Mouse (Mus musculus) liver, adult 2 months (tissue): ENCODE measurements around the gene Zfp949. TPM values are rescaled to one million over a fixed set of nuclear protein-coding genes. Genes with fewer than 3 reads are reported as not detected.
"Not testable (repeated sequence)": the region's sequence is repeated elsewhere in the genome, so short reads cannot be mapped to it uniquely, and the experiment has no call there.

Experiments
- DNase-seq: peaks from one replicate; pipeline ENCODE4 v3.0.0-alpha.2; 2011; ENCODE audit warnings: low read depth, low spot score; ENCODE audit errors: extremely low read depth
- H3K27ac ChIP-seq: fragments of 200-500 bp; replicated peaks from 2 replicates; pipeline ENCODE4 v1.5.1; 2012; ENCODE audit warnings: low read depth, mild to moderate bottlenecking, control low read depth, inconsistent platforms, low read length; ENCODE audit not compliant: insufficient read depth
- H3K27me3 ChIP-seq: fragments of 200-500 bp; 2 replicates; pipeline ENCODE4 v1.6.1; 2012; ENCODE audit warnings: mild to moderate bottlenecking, moderate library complexity, low read length, inconsistent platforms; ENCODE audit not compliant: control insufficient read depth, insufficient read depth
- H3K36me3 ChIP-seq: fragments of 200-500 bp; 2 replicates; pipeline ENCODE4 v1.6.1; 2012; ENCODE audit warnings: low read length, inconsistent platforms; ENCODE audit not compliant: control insufficient read depth, insufficient read depth
- H3K4me1 ChIP-seq: fragments of 200-500 bp; 2 replicates; pipeline ENCODE4 v1.6.1; 2011; ENCODE audit warnings: low read length; ENCODE audit not compliant: control insufficient read depth, insufficient read depth
- H3K4me3 ChIP-seq: fragments of 200-500 bp; 2 replicates; pipeline ENCODE4 v1.5.1; 2011; ENCODE audit warnings: low read depth, mild to moderate bottlenecking, control low read depth, low read length, moderate library complexity; ENCODE audit not compliant: insufficient read depth
- H3K79me2 ChIP-seq: fragments of 200-500 bp; 2 replicates; pipeline ENCODE4 v1.6.1; 2012; ENCODE audit warnings: inconsistent platforms, mild to moderate bottlenecking, low read length, moderate library complexity; ENCODE audit not compliant: control insufficient read depth, insufficient read depth
- H3K9ac ChIP-seq: fragments of 200-500 bp; 2 replicates; pipeline ENCODE4 v1.6.1; 2012; ENCODE audit warnings: low read depth, mild to moderate bottlenecking, control low read depth, inconsistent platforms, low read length
- CTCF ChIP-seq: fragments of 200-500 bp; IDR thresholded peaks from 2 replicates; pipeline ENCODE4 v1.5.1; 2011; ENCODE audit warnings: low read depth, low read length, control low read depth
- POLR2A ChIP-seq: fragments of 200-500 bp; IDR thresholded peaks from 2 replicates; pipeline ENCODE4 v1.6.1; 2011; ENCODE audit warnings: low read length, control low read depth; ENCODE audit not compliant: insufficient read depth; ENCODE audit errors: extremely low read depth
- WGBS: fragments of 180-500 bp; shearing (Covaris S2); methylation state at CpG from one replicate; pipeline ENCODE4 v1.1.7; 2018; 5-methylcytosine and 5-hydroxymethylcytosine counted together
- polyA plus RNA-seq: library from polyadenylated mRNA; depleted of rRNA; stranded (reverse); fragments of >200 nt; gene quantifications from 2 replicates; pipeline ENCODE4 v1.2.3, GENCODE M21; 2012
- total RNA-seq: library from RNA; depleted of rRNA; stranded (reverse); fragments of >200 nt; gene quantifications from 2 replicates; pipeline ENCODE4 v1.2.3, GENCODE M21; 2014

Zfp949 gene
- total and polyA plus RNA-seq, 2 experiments: 2.4 to 9.0 TPM

- H3K36me3 ChIP-seq: peaks cover 2% of the 10 kb centered on the region; the same call in 1 of the 2 replicates
- TF ChIP-seq CTCF (no peak), POLR2A (no peak)
- 65% methylated on average over 8 of the region's 8 CpGs for WGBS
- no peak overlapping the region for H3K4me3 ChIP-seq
- H3K27me3 ChIP-seq: no peaks in the 10 kb centered on the region
- DNase-seq: no peak
- H3K4me1 ChIP-seq: peaks cover 7% of the 10 kb centered on the region
- no peak overlapping the region for H3K9ac ChIP-seq
- no peak overlapping the region for H3K27ac ChIP-seq
- peaks cover 14% of the 10 kb centered on the region; the same call in 1 of the 2 replicates for H3K79me2 ChIP-seq
These were observed 1.2 kb upstream of the Zfp949 start for GRCm38 (mm10) chr9:88546657-88547056.

GRCm38 (mm10) chr9:88547270-88547669, 550 bp upstream of the Zfp949 start:
- no peak overlapping the region for H3K27ac ChIP-seq
- WGBS: 24% methylated on average over 7 of the region's 7 CpGs
- peaks cover 2% of the 10 kb centered on the region; the same call in 1 of the 2 replicates for H3K36me3 ChIP-seq
- peak overlapping the region; percentile 77; the same call in 1 of the 2 replicates for H3K4me3 ChIP-seq
- peaks cover 7% of the 10 kb centered on the region for H3K4me1 ChIP-seq
- H3K79me2 ChIP-seq: peaks cover 14% of the 10 kb centered on the region; the same call in 1 of the 2 replicates
- no peak for TF ChIP-seq POLR2A
- TF ChIP-seq CTCF: peak; percentile 51
- DNase-seq: peak; percentile 70
- no peak overlapping the region for H3K9ac ChIP-seq
- H3K27me3 ChIP-seq: no peaks in the 10 kb centered on the region

- no peak for DNase-seq
- TF ChIP-seq POLR2A (no peak), CTCF (no peak)
- Histone ChIP-seq H3K4me3 (peak overlapping the region; percentile 77), H3K79me2 (peaks cover 14% of the 10 kb centered on the region; the same call in 1 of the 2 replicates), H3K4me1 (peaks cover 7% of the 10 kb centered on the region), H3K27ac (peak overlapping the region; percentile 67), H3K36me3 (peaks cover 2% of the 10 kb centered on the region; the same call in 1 of the 2 replicates), H3K27me3 (no peaks in the 10 kb centered on the region), H3K9ac (peak overlapping the region; percentile 67)
- WGBS: under 1% methylated on average over 8 of the region's 8 CpGs
These were observed 760 bp downstream of the Zfp949 start for GRCm38 (mm10) chr9:88548614-88548945.

GRCm38 (mm10) chr9:88553071-88553470, 5.3 kb downstream of the Zfp949 start:
- peaks cover 22% of the 10 kb centered on the region for H3K36me3 ChIP-seq
- H3K27me3 ChIP-seq: no peaks in the 10 kb centered on the region
- no peak overlapping the region for H3K27ac ChIP-seq
- peaks cover 4% of the 10 kb centered on the region for H3K4me1 ChIP-seq
- peaks cover 14% of the 10 kb centered on the region; the same call in 1 of the 2 replicates for H3K79me2 ChIP-seq
- no peak for TF ChIP-seq CTCF
- no peak for TF ChIP-seq POLR2A
- WGBS: 98% methylated on average over 14 of the region's 14 CpGs
- no peak overlapping the region for H3K9ac ChIP-seq
- DNase-seq: no peak
- H3K4me3 ChIP-seq: no peak overlapping the region

GRCm38 (mm10) chr9:88558146-88558545, 10.3 kb downstream of the Zfp949 start:
- no peak overlapping the region for H3K27ac ChIP-seq
- peaks cover 39% of the 10 kb centered on the region for H3K36me3 ChIP-seq
- no peaks in the 10 kb centered on the region for H3K27me3 ChIP-seq
- no peak overlapping the region for H3K4me3 ChIP-seq
- DNase-seq: no peak
- 90% methylated on average over 4 of the region's 4 CpGs for WGBS
- no peaks in the 10 kb centered on the region; the same call in 1 of the 2 replicates for H3K79me2 ChIP-seq
- H3K4me1 ChIP-seq: no peaks in the 10 kb centered on the region
- H3K9ac ChIP-seq: no peak overlapping the region
- no peak for TF ChIP-seq POLR2A
- TF ChIP-seq CTCF: no peak

- H3K27me3 ChIP-seq, H3K9ac ChIP-seq, DNase-seq, H3K4me3 ChIP-seq, H3K27ac ChIP-seq, H3K79me2 ChIP-seq, H3K4me1 ChIP-seq: not testable (repeated sequence)
- H3K36me3 ChIP-seq: peaks cover 39% of the 10 kb centered on the region
- over 99% methylated on average over 2 of the region's 2 CpGs for WGBS
These were observed 13.7 kb downstream of the Zfp949 start for GRCm38 (mm10) chr9:88561476-88561875.

GRCm38 (mm10) chr9:88570471-88570870, 22.7 kb downstream of the Zfp949 start:
- not testable (repeated sequence) for H3K9ac ChIP-seq, H3K79me2 ChIP-seq, H3K27ac ChIP-seq, H3K4me1 ChIP-seq, H3K27me3 ChIP-seq, DNase-seq, H3K4me3 ChIP-seq
- H3K36me3 ChIP-seq: peaks cover 40% of the 10 kb centered on the region
- 100% methylated on average over 3 of the region's 3 CpGs for WGBS

GRCm38 (mm10) chr9:88580591-88580990, 32.8 kb downstream of the Zfp949 start, which contains the start of gene Trim43a:
Trim43a (plus strand) TSS chr9:88580891.
- H3K4me1 ChIP-seq, H3K9ac ChIP-seq, H3K36me3 ChIP-seq, H3K79me2 ChIP-seq, DNase-seq, H3K27ac ChIP-seq, H3K4me3 ChIP-seq, H3K27me3 ChIP-seq: not testable (repeated sequence)
- WGBS: 81% methylated on average over 2 of the region's 2 CpGs

GRCm38 (mm10) chr9:88593708-88594107, 45.9 kb downstream of the Zfp949 start:
- H3K36me3 ChIP-seq, H3K79me2 ChIP-seq, H3K27me3 ChIP-seq, H3K4me1 ChIP-seq, H3K9ac ChIP-seq, DNase-seq, H3K27ac ChIP-seq, H3K4me3 ChIP-seq: not testable (repeated sequence)
- WGBS: 87% methylated on average over 6 of the region's 6 CpGs
